Mouse (Mus musculus): ENCODE measurements at regions not wholly inside any gene's neighbourhood (a gene's known extent, or its start where the extent isn't known, plus 50 kb on each side); places are given as distances from the start of the nearest gene placed in this dataset.

DNA sequence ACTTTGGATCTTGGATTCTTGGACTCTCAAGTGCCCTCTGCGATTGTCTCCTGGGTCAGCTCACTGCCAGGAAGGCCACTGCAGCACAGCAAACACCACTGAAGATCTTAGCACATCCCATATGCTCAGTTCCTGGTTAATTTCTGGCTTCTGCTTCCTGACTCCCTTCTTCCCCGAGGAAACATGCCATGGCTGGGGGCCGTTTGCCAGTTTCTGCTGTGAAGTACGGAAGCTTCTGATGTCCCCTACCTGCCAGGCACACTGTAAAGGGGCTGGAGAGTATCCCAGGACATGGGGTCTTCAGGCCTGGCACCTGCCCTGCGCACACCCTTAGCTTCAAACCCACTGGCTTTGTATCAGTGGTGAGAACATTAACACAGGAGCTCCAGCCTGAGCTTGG is 205.3 kb downstream of the Matn1 start:
- WGBS, result 77% methylated on average over 5 of the region's 5 CpGs

DNA sequence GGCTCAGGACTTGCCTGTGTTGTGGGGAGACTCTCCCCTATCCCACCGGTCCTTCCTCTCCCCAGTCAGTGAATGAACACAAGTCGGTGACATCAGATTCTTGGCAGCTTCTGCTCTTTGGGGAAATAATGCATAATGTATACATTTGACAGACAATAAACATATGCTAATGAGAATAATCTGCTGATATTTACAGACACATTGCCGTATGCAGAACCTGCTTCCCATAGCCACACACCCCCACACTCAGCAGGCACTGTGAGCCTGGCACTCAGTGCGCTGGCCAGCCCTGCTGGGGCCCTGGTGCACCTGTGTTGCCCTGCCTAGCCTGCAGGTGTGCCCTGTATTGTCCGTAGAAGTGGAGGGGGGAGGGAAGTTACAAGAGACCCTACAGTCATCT is 215.5 kb downstream of the Matn1 start:
- H3K9ac ChIP-seq (replicated peaks; ENCODE audit: low read depth, low read length), result no peak overlapping the region

More for the DNA sequence above, 205.3 kb downstream of the Matn1 start:
- peaks cover 4% of the 10 kb centered on the region; the same call in 1 of the 2 replicates for H3K9me3 ChIP-seq (ENCODE audit: control insufficient read depth, low read depth, low read length)
- no peak overlapping the region for H3K9ac ChIP-seq (replicated peaks; ENCODE audit: low read depth, low read length)
- no peaks in the 10 kb centered on the region for H3K4me1 ChIP-seq (ENCODE audit: control insufficient read depth, insufficient read depth, low read length)
- no peak overlapping the region for H3K4me2 ChIP-seq (replicated peaks; ENCODE audit: low read depth, low read length)
- H3K36me3 ChIP-seq (ENCODE audit: control insufficient read depth, insufficient read depth, low read length), result no peaks in the 10 kb centered on the region
- no peaks in the 10 kb centered on the region for H3K27me3 ChIP-seq (ENCODE audit: control insufficient read depth, insufficient read depth, low read length)
- H3K27ac ChIP-seq (ENCODE audit: low read length), result no peak overlapping the region
- no peak overlapping the region for H3K4me3 ChIP-seq (ENCODE audit: low read depth, low read length)
- no peak for ATAC-seq (ENCODE audit: insufficient number of reproducible peaks, insufficient read depth, low FRiP score, low read depth)

DNA sequence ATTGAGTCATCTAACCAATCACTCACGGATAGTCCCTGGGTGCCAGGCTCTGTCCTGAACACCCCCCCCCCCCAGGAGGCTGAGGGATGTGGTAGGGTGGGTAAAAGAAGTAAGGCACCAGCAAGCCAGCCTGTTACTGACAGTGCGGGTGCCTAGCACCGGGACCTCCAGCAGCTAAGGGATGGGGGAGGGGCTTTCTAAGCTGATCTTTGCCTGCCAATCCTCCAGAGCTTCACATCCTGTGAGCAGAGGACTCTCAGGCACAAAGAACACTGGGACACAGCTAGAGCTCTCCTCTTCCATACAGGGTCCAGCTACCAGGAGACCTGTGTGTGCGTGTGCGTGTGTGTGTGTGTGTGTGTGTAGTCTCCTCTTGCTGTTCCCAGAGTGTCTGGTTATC is 215.9 kb downstream of the Matn1 start:
- ATAC-seq (ENCODE audit: insufficient number of reproducible peaks, insufficient read depth, low FRiP score, low read depth), result 0 out of 2 replicates have a peak, but pooled peaks have one; percentile 6
- no peak overlapping the region for H3K9ac ChIP-seq (replicated peaks; ENCODE audit: low read depth, low read length)
- no peak overlapping the region for H3K27ac ChIP-seq (ENCODE audit: low read length)
- H3K36me3 ChIP-seq (ENCODE audit: control insufficient read depth, insufficient read depth, low read length), result no peaks in the 10 kb centered on the region
- H3K4me1 ChIP-seq (ENCODE audit: control insufficient read depth, insufficient read depth, low read length), result no peaks in the 10 kb centered on the region
- H3K27me3 ChIP-seq (ENCODE audit: control insufficient read depth, insufficient read depth, low read length), result no peaks in the 10 kb centered on the region
- WGBS, result 29% methylated on average over 5 of the region's 5 CpGs
- H3K9me3 ChIP-seq (ENCODE audit: control insufficient read depth, low read depth, low read length), result no peaks in the 10 kb centered on the region
- no peak overlapping the region for H3K4me3 ChIP-seq (ENCODE audit: low read depth, low read length)
- no peak overlapping the region for H3K4me2 ChIP-seq (replicated peaks; ENCODE audit: low read depth, low read length)

More for the DNA sequence above, 215.5 kb downstream of the Matn1 start:
- H3K27ac ChIP-seq (ENCODE audit: low read length), result no peak overlapping the region
- no peaks in the 10 kb centered on the region for H3K9me3 ChIP-seq (ENCODE audit: control insufficient read depth, low read depth, low read length)
- H3K27me3 ChIP-seq (ENCODE audit: control insufficient read depth, insufficient read depth, low read length), result no peaks in the 10 kb centered on the region
- 42% methylated on average over 5 of the region's 5 CpGs for WGBS
- no peaks in the 10 kb centered on the region for H3K4me1 ChIP-seq (ENCODE audit: control insufficient read depth, insufficient read depth, low read length)
- no peak overlapping the region for H3K4me2 ChIP-seq (replicated peaks; ENCODE audit: low read depth, low read length)
- no peaks in the 10 kb centered on the region for H3K36me3 ChIP-seq (ENCODE audit: control insufficient read depth, insufficient read depth, low read length)
- ATAC-seq (ENCODE audit: insufficient number of reproducible peaks, insufficient read depth, low FRiP score, low read depth), result no peak
- H3K4me3 ChIP-seq (ENCODE audit: low read depth, low read length), result no peak overlapping the region

DNA sequence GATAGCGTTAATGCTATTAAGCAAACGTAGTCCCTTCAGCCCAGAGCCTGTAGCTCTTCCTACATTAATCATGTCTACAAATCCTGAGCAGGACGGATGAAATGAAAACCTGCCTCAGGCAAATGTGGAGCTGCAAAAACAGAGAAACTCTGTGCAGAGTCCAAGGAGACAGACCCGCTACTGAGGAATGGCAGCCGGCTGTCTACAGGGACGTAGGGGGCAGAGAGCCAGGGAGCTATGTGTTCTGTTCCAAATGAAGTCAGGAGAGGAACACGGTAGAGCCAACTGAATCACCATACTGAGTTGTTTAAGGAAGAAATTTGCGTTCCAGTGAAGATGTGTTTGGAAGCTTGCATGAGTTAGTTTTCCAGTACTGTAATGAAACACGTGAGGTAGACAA is 217.3 kb downstream of the Matn1 start:
- Histone ChIP-seq H3K4me3 (ENCODE audit: low read depth, low read length) (no peak overlapping the region), H3K9me3 (ENCODE audit: control insufficient read depth, low read depth, low read length) (no peaks in the 10 kb centered on the region), H3K4me1 (ENCODE audit: control insufficient read depth, insufficient read depth, low read length) (no peaks in the 10 kb centered on the region), H3K27ac (ENCODE audit: low read length) (no peak overlapping the region), H3K36me3 (ENCODE audit: control insufficient read depth, insufficient read depth, low read length) (no peaks in the 10 kb centered on the region), H3K4me2 (replicated peaks; ENCODE audit: low read depth, low read length) (no peak overlapping the region), H3K27me3 (ENCODE audit: control insufficient read depth, insufficient read depth, low read length) (no peaks in the 10 kb centered on the region), H3K9ac (replicated peaks; ENCODE audit: low read depth, low read length) (no peak overlapping the region)
- 56% methylated on average over 9 of the region's 9 CpGs for WGBS
- ATAC-seq (ENCODE audit: insufficient number of reproducible peaks, insufficient read depth, low FRiP score, low read depth), result no peak

DNA sequence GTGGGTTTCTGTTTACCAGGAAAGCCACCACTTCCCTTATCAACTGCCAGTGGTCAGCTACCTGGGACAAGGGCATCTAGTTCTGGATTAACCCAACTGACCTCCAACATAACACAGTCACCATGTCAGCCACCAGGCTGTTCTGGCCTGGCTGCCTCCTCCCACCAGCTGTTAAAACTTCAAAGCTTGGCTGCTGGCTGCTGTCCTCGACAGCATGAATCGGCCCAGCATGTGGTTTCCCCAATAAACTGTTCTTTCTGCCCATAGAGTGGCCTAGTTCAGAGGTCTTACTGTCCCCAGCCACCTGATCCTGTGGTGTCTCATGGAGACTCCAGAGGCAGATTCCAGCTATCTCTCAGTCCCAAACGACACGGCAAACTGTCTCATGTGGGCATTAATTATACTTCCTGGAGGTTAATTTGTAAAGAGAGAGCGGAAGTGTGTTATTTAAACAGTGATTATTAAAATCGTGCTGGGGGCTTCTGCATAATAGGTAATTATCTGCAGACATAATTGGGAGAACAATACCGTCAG is 219.7 kb downstream of the Matn1 start:
- Histone ChIP-seq H3K27me3 (ENCODE audit: control insufficient read depth, insufficient read depth, low read length) (no peaks in the 10 kb centered on the region), H3K4me2 (replicated peaks; ENCODE audit: low read depth, low read length) (no peak overlapping the region), H3K4me3 (ENCODE audit: low read depth, low read length) (no peak overlapping the region), H3K4me1 (ENCODE audit: control insufficient read depth, insufficient read depth, low read length) (no peaks in the 10 kb centered on the region), H3K9me3 (ENCODE audit: control insufficient read depth, low read depth, low read length) (no peaks in the 10 kb centered on the region), H3K36me3 (ENCODE audit: control insufficient read depth, insufficient read depth, low read length) (no peaks in the 10 kb centered on the region), H3K9ac (replicated peaks; ENCODE audit: low read depth, low read length) (no peak overlapping the region), H3K27ac (ENCODE audit: low read length) (no peak overlapping the region)
- 52% methylated on average over 7 of the region's 7 CpGs for WGBS
- ATAC-seq (ENCODE audit: insufficient number of reproducible peaks, insufficient read depth, low FRiP score, low read depth), result no peak

DNA sequence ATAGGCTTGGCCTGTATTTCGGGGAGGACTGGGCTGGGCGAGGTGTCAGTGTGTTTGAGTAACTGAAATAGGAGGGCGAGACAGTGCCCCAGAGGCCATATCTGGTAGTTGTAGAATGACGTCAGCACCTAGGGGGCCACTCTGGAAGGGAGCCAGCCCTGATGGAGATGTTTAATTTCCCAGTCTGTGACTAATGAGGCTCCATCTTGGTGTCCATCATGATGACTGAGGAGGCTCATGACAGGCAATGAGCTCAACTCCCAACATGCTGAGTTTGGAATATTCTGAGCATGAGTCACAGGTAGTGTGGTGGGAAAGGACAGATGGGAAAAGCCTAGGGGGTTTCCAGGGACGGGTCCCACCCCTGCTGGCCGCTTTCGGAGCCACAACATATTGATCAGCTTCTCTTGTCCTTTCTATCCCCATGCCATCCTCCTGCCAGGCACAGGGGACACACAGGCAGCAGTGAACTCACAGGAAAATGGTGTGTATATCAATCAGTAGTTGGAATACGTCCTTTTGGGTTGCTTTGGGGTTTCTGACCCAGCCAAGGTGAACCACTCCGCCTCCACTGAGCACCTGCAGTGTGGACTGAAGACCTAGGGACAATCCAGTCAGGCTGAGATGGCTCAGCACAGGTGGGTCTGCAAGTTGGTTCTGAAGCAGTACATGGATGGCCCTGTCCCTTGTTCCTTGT is 222.5 kb downstream of the Matn1 start:
- Histone ChIP-seq H3K9ac (replicated peaks; ENCODE audit: low read depth, low read length) (no peak overlapping the region), H3K9me3 (ENCODE audit: control insufficient read depth, low read depth, low read length) (no peaks in the 10 kb centered on the region), H3K4me3 (ENCODE audit: low read depth, low read length) (no peak overlapping the region), H3K36me3 (ENCODE audit: control insufficient read depth, insufficient read depth, low read length) (no peaks in the 10 kb centered on the region), H3K4me2 (replicated peaks; ENCODE audit: low read depth, low read length) (no peak overlapping the region), H3K4me1 (ENCODE audit: control insufficient read depth, insufficient read depth, low read length) (no peaks in the 10 kb centered on the region), H3K27ac (ENCODE audit: low read length) (no peak overlapping the region), H3K27me3 (ENCODE audit: control insufficient read depth, insufficient read depth, low read length) (no peaks in the 10 kb centered on the region)
- 69% methylated on average over 9 of the region's 9 CpGs for WGBS
- 0 out of 2 replicates have a peak, but pooled peaks have one; percentile 28 for ATAC-seq (ENCODE audit: insufficient number of reproducible peaks, insufficient read depth, low FRiP score, low read depth)

DNA sequence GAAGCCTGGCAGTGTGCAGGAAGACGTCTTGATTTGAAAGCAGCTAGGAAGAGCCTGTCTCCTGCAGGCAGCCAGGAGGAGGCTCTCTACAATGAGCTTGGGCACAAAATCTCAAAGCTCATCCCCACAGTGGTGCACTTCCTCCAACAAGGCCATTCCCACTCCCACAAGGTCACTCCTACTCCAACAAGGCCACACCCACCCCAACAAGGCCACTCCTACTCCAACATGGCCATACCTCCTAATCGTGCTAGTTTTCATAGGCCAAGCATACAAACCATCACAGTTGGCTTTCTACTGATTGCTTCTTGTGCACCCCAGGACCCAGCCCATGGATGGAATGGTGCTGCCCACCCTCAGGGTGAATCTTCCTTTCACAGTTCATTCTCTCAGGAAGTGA is 223.7 kb downstream of the Matn1 start:
- no peak overlapping the region for H3K4me2 ChIP-seq (replicated peaks; ENCODE audit: low read depth, low read length)
- 90% methylated on average over 2 of the region's 2 CpGs for WGBS
- H3K9me3 ChIP-seq (ENCODE audit: control insufficient read depth, low read depth, low read length), result no peaks in the 10 kb centered on the region; the same call in 1 of the 2 replicates
- H3K9ac ChIP-seq (replicated peaks; ENCODE audit: low read depth, low read length), result no peak overlapping the region
- H3K4me1 ChIP-seq (ENCODE audit: control insufficient read depth, insufficient read depth, low read length), result no peaks in the 10 kb centered on the region
- H3K27ac ChIP-seq (ENCODE audit: low read length), result no peak overlapping the region
- no peak for ATAC-seq (ENCODE audit: insufficient number of reproducible peaks, insufficient read depth, low FRiP score, low read depth)
- H3K4me3 ChIP-seq (ENCODE audit: low read depth, low read length), result no peak overlapping the region
- H3K27me3 ChIP-seq (ENCODE audit: control insufficient read depth, insufficient read depth, low read length), result 0 out of 2 replicates have a peak, but pooled peaks cover 2% of the 10 kb centered on the region
- H3K36me3 ChIP-seq (ENCODE audit: control insufficient read depth, insufficient read depth, low read length), result no peaks in the 10 kb centered on the region

DNA sequence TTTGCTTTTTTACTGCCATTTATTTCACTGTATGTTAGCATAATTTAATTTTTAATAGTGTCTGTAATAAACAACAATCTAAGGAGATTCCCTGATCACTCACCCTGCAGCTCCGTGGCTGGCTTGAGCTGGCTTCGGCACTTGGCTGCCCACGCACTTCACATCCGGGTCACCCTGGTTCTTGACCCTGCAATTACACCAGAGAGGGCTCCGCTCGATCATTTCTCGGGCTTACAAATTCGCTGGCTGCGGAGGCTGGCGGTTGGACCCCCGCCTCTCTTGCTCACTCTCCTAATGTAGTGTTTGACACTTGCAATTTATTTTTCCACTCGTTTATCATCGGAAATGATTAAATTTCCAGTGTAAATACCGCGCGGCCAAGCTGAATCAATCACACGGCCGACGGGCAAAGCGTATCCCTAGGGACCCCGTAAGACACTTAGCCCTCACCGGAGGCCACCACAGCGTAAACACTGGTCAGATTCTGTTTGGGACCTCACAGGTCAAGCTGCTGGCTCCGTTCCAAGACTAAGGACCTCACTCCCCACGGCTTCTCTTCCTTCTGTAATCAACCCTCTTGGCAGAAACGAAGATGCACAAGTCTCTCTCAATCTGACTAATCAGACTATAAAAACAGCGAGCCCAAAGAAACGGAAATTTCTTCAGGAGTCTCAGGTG is 229.7 kb downstream of the Matn1 start:
- WGBS, result 23% methylated on average over 28 of the region's 28 CpGs
- Histone ChIP-seq H3K4me3 (ENCODE audit: low read depth, low read length) (no peak overlapping the region), H3K9me3 (ENCODE audit: control insufficient read depth, low read depth, low read length) (no peaks in the 10 kb centered on the region; the same call in 1 of the 2 replicates), H3K4me1 (ENCODE audit: control insufficient read depth, insufficient read depth, low read length) (no peaks in the 10 kb centered on the region), H3K4me2 (replicated peaks; ENCODE audit: low read depth, low read length) (peak overlapping the region; percentile 16; the same call in 1 of the 2 replicates), H3K27me3 (ENCODE audit: control insufficient read depth, insufficient read depth, low read length) (0 out of 2 replicates have a peak, but pooled peaks cover 2% of the 10 kb centered on the region), H3K27ac (ENCODE audit: low read length) (no peak overlapping the region), H3K36me3 (ENCODE audit: control insufficient read depth, insufficient read depth, low read length) (no peaks in the 10 kb centered on the region), H3K9ac (replicated peaks; ENCODE audit: low read depth, low read length) (no peak overlapping the region)
- no peak for ATAC-seq (ENCODE audit: insufficient number of reproducible peaks, insufficient read depth, low FRiP score, low read depth)
